Mouse (Mus musculus) hindbrain, embryonic 13.5 days (tissue): Measurements from ENCODE around the gene Thsd7a. TPM values are rescaled to one million over a fixed set of nuclear protein-coding genes. Genes with fewer than 3 reads are reported as not detected.

Experiments used
- ATAC-seq: fragments of 200-750 bp; cut with Nextera tagmentation; 2 replicates; pipeline ENCODE4 v1.8.0; 2017; ENCODE audit warnings: moderate TSS enrichment; ENCODE audit not compliant: low FRiP score
- H3K27ac ChIP-seq: fragments of 300-500 bp; sonication (generic); 2 replicates; pipeline ENCODE4 v1.5.1; 2015; ENCODE audit warnings: inconsistent platforms, mild to moderate bottlenecking, moderate library complexity
- H3K27me3 ChIP-seq: fragments of 300-500 bp; sonication (generic); 2 replicates; pipeline ENCODE4 v1.6.1; 2015; ENCODE audit warnings: mild to moderate bottlenecking, inconsistent platforms
- H3K36me3 ChIP-seq: fragments of 300-500 bp; sonication (generic); 2 replicates; pipeline ENCODE4 v1.6.1; 2015; ENCODE audit warnings: mild to moderate bottlenecking, inconsistent platforms
- H3K4me1 ChIP-seq: fragments of 300-500 bp; sonication (generic); replicated peaks from 2 replicates; pipeline ENCODE4 v1.6.1; 2015; ENCODE audit warnings: inconsistent platforms
- H3K4me2 ChIP-seq: fragments of 300-500 bp; sonication (generic); 2 replicates; pipeline ENCODE4 v1.6.1; 2015; ENCODE audit warnings: inconsistent platforms, mild to moderate bottlenecking, moderate library complexity
- H3K4me3 ChIP-seq: fragments of 300-500 bp; sonication (generic); 2 replicates; pipeline ENCODE4 v1.5.1; 2015; ENCODE audit warnings: mild to moderate bottlenecking, inconsistent platforms
- H3K9ac ChIP-seq: fragments of 300-500 bp; sonication (generic); 2 replicates; pipeline ENCODE4 v1.6.1; 2015; ENCODE audit warnings: mild to moderate bottlenecking, inconsistent platforms
- H3K9me3 ChIP-seq: fragments of 300-500 bp; sonication (generic); 2 replicates; pipeline ENCODE4 v1.6.1; 2016; ENCODE audit warnings: inconsistent platforms
- WGBS: fragments of 180-500 bp; shearing (Covaris S2); methylation state at CpG from one replicate; pipeline ENCODE4 v1.1.7; 2015; 5-methylcytosine and 5-hydroxymethylcytosine counted together
- polyA plus RNA-seq: library from polyadenylated mRNA; unstranded; fragments of >200 nt; fragmentation: Nextera tagmentation; extraction: Ambion mirVana; gene quantifications from 2 replicates; pipeline ENCODE4 v1.2.1, GENCODE M21; 2015

Thsd7a gene
- polyA plus RNA-seq, 1 experiment from 2014 or later, result 61.7 TPM

DNA sequence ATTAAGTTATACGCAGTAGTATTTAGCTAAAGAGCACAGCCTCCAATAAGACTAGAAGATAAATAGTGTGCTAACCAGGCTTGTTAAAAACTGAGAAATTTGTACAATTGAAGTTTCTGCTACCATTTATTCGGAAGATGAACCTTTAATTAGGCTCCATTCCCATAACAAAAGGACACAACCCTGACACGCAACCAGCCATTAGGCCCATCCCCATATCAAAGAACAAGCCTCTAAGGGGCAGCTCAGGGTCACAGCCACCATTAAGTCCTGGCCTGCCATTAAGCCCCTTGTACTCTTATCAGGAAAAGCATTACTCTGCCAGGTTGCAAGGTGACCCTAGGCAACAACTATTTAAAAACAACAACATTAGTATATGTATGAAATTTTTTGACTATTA, 198.0 kb downstream of the Thsd7a start:
- H3K36me3 ChIP-seq, result peaks cover 11% of the 10 kb centered on the region
- H3K9me3 ChIP-seq, result no peaks in the 10 kb centered on the region
- no peaks in the 10 kb centered on the region for H3K27me3 ChIP-seq
- peaks cover 11% of the 10 kb centered on the region for H3K4me1 ChIP-seq
- no peak overlapping the region for H3K9ac ChIP-seq
- no peak overlapping the region for H3K4me3 ChIP-seq
- ATAC-seq, result no peak
- H3K4me2 ChIP-seq, result no peak overlapping the region
- WGBS, result 64% methylated on average over 3 of the region's 3 CpGs
- H3K27ac ChIP-seq, result no peak overlapping the region

DNA sequence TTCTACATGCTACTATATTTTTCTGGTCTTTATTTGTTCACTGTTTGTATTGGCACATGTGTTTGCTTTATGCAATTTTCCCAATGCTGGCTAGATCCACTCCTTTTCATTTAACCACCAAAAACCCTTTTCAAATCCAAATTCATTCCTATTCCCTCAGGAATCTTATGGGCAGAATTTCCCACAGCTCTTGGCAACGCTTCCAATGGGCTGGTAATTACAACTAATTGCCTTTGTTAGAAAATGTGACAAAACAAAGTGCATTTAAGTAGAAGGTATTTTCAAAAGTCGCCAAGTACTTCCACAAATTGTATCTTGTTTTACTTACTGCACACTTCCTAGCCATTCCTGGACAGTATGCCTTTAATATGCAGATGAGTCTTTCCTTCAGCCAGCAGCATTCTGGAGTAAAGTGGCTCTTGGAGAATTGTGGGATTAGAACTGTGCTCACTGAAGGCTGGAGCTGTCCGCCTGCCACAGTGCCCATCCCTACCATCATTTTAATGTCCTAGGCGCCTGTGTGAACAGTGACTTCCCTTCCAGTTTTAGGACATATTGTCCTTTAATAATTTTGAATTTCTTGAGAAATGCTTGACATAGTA, 199.1 kb downstream of the Thsd7a start:
- Histone ChIP-seq H3K9me3 (no peaks in the 10 kb centered on the region), H3K27ac (peak overlapping the region; percentile 24; the same call in 1 of the 2 replicates), H3K9ac (no peak overlapping the region), H3K27me3 (no peaks in the 10 kb centered on the region), H3K36me3 (peaks cover 7% of the 10 kb centered on the region), H3K4me3 (no peak overlapping the region), H3K4me2 (no peak overlapping the region), H3K4me1 (peaks cover 7% of the 10 kb centered on the region; the same call in 1 of the 2 replicates)
- WGBS, result 35% methylated on average over 4 of the region's 4 CpGs
- no peak for ATAC-seq

DNA sequence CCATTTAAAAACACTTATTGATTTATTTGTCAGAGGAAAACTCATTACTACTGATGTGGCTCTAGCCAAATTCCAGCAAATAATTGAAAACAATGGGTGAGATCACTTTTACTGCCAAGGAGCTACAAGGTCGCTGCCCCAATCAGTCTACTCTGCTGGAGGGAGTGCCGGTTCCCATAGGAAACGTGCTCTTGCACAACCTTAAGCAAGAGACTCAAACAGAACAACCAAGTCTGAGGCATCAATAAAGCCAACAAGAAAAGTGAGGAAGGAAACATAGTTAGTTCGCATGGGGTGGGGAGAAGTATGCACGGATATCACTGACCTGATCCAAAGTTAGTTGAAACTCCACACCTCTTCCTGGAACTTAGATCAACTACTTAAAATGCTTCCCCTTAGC, 205.1 kb downstream of the Thsd7a start:
- Histone ChIP-seq H3K27ac (no peak overlapping the region), H3K27me3 (no peaks in the 10 kb centered on the region), H3K4me3 (no peak overlapping the region), H3K9ac (no peak overlapping the region), H3K9me3 (no peaks in the 10 kb centered on the region), H3K4me1 (no peaks in the 10 kb centered on the region), H3K4me2 (no peak overlapping the region), H3K36me3 (no peaks in the 10 kb centered on the region)
- ATAC-seq, result no peak
- WGBS, result 31% methylated on average over 5 of the region's 5 CpGs

DNA sequence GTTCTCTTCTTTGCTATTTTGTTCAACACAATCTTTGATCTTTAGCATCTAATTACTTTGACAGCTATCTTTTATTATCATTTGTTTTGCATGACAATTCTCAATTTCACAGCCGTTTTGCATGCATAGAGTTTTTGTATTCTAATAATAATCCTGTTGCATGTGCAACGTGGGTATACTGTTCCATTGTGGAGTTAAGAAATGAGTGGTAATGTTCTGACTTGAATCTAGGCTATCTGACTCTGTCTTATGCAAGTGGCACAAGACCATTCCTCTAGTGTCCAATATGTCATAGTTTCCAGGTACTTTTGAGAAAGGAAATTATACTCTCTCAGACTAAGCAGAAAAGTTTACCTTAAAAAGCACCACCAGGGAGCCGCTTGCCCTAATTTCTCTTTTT, 206.7 kb downstream of the Thsd7a start:
- no peaks in the 10 kb centered on the region for H3K4me1 ChIP-seq
- no peak for ATAC-seq
- 43% methylated on average over 3 of the region's 3 CpGs for WGBS

DNA sequence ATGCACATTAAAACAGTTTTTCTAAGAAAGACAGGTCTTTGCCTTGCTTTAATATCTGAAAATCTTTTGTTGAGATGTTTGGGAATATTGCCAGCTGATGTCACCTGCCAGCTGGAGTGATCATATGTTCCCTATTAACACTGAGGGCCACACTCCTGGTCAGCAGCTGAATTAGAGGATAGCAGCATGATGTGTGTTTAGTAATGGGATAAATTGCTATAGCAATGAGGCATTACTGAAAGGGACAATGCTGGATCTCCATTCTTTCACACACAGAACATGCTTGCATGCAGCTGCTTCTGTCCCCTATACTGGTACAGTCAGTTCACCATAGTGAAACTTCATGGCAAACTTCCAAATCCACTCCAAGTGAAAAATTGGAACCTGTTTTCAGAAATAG, 230.1 kb downstream of the Thsd7a start:
- ATAC-seq, result peak; percentile 79
- Histone ChIP-seq H3K9ac (no peak overlapping the region), H3K4me1 (peaks cover 12% of the 10 kb centered on the region), H3K4me3 (no peak overlapping the region), H3K36me3 (no peaks in the 10 kb centered on the region), H3K27ac (peak overlapping the region; percentile 60; the same call in 1 of the 2 replicates), H3K4me2 (no peak overlapping the region), H3K27me3 (no peaks in the 10 kb centered on the region), H3K9me3 (no peaks in the 10 kb centered on the region)

More for the DNA sequence above, 206.7 kb downstream of the Thsd7a start:
- no peak overlapping the region for H3K4me2 ChIP-seq
- no peak overlapping the region for H3K27ac ChIP-seq
- H3K9me3 ChIP-seq, result no peaks in the 10 kb centered on the region
- H3K4me3 ChIP-seq, result no peak overlapping the region
- H3K9ac ChIP-seq, result no peak overlapping the region
- no peaks in the 10 kb centered on the region for H3K27me3 ChIP-seq
- H3K36me3 ChIP-seq, result no peaks in the 10 kb centered on the region

DNA sequence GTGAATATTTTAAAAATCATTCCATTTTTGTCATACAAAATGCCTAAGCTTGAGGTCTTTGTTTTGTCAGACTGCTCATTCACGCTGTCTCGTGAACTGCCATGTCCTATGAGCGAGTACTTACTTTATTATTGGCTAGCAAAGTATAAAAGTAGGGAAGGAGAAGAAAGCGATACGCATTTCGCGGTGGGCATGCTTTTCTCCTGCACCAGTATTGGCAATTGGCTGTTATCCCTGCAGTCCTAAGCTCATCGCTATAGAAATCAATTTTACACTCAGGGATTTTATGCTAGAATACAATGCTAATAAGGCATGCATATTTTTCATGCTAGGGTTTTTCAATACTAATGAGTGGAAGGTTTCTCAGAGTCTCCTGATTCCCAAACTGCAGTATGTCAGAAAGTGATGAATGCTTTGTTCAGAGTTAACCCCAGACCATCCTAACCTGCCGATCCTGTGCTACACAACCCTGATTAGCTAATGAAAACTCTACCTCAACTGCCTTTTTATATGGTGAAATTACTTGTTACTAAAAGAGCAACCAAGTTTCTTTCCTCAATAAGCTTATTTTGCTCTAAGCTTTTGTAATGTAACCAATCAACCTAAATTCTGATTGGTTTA, 230.8 kb downstream of the Thsd7a start:
- Histone ChIP-seq H3K27ac (no peak overlapping the region), H3K27me3 (no peaks in the 10 kb centered on the region), H3K4me2 (0 out of 2 replicates have a peak overlapping the region, but pooled peaks have one; percentile 15), H3K4me1 (peaks cover 12% of the 10 kb centered on the region), H3K4me3 (no peak overlapping the region), H3K9ac (no peak overlapping the region), H3K36me3 (no peaks in the 10 kb centered on the region), H3K9me3 (no peaks in the 10 kb centered on the region)
- ATAC-seq, result no peak
- 46% methylated on average over 9 of the region's 9 CpGs for WGBS

DNA sequence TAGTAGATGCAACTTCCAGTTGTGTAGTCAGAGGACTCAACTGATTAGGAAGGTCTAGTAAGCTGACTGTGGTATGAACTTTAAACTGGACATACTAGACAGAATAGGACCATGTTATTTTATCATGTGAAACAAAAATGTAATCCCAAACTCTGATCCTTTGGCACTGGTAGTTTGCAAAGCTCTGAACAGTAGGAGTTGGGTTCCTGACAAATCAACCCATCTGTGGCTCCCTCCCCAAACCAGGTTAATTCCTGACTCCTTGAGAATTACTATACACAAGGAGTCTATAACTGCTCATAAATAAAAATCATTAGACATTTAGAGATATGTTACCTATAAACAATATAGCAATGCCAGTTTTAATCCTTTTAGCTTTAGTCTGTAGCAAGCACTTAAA, 231.5 kb downstream of the Thsd7a start:
- Histone ChIP-seq H3K36me3 (no peaks in the 10 kb centered on the region), H3K4me3 (no peak overlapping the region), H3K9me3 (no peaks in the 10 kb centered on the region), H3K27me3 (no peaks in the 10 kb centered on the region), H3K4me2 (no peak overlapping the region), H3K27ac (no peak overlapping the region), H3K4me1 (peaks cover 12% of the 10 kb centered on the region), H3K9ac (no peak overlapping the region)
- ATAC-seq, result no peak

DNA sequence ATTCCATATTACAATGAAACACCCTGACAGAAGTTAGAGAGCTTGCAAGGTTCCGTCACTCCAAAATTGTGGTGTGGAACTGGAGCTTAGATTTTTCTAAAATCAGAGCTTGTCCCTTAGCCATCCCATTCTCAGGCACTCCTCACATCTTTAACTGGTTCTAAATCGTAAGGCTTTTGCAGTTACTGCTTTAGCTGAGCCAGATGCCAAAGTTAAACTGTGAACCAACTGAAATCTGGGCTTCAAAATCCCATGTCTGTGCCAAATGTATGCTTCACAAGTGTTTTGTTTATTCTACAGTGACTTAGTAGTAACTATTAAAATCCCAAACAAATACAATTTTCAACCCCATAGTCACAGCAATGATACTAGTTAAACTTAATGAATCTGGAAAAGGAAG, 242.3 kb downstream of the Thsd7a start:
- Histone ChIP-seq H3K36me3 (no peaks in the 10 kb centered on the region), H3K4me2 (no peak overlapping the region), H3K9ac (no peak overlapping the region), H3K4me1 (no peaks in the 10 kb centered on the region), H3K27ac (no peak overlapping the region), H3K27me3 (no peaks in the 10 kb centered on the region), H3K4me3 (no peak overlapping the region), H3K9me3 (no peaks in the 10 kb centered on the region)
- ATAC-seq, result no peak
- 91% methylated on average over 2 of the region's 2 CpGs for WGBS

DNA sequence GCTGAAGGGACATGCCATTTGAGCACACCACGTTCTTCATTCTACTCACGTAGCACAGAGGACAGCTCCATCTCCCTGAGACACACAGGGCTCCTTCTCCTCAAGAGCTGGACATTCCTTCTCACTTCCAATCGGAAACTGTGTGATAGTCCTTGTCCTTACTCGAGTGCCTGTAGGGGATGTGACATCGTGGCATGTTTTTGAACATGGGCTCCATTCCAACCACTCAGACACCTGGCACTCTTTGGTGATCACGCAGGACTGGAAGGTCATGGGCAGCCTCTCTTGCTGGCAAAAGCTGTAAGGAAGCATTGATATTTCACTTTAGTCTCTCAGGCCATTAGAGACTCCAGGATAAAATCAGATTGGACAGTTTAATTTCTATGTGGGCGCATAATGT, 245.3 kb downstream of the Thsd7a start:
- Histone ChIP-seq H3K4me1 (no peaks in the 10 kb centered on the region), H3K27me3 (no peaks in the 10 kb centered on the region), H3K27ac (no peak overlapping the region), H3K9ac (no peak overlapping the region), H3K9me3 (no peaks in the 10 kb centered on the region), H3K36me3 (no peaks in the 10 kb centered on the region), H3K4me2 (no peak overlapping the region), H3K4me3 (no peak overlapping the region)
- ATAC-seq, result no peak
- WGBS, result 94% methylated on average over 7 of the region's 7 CpGs

DNA sequence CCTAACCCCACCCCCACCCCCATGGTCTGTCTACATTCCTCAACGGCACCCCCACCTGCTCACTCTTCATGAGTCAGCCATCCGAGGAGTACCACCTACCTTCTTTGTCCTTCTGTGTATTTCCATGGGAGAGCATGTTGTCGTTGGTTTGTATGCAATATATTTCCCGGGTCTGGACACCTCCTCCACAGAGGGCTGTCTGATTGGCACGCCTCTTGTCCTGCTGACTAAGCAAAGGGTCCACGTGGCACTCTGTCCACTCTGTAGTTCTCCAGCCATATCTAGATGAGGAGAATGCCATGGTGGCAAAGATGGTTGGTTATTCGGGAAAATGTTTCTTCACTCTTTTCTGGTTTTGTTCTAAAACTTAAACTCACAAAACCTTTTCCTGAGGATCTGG, 248.3 kb downstream of the Thsd7a start:
- Histone ChIP-seq H3K4me2 (no peak overlapping the region), H3K4me3 (no peak overlapping the region), H3K27ac (no peak overlapping the region), H3K9ac (no peak overlapping the region), H3K27me3 (no peaks in the 10 kb centered on the region), H3K36me3 (no peaks in the 10 kb centered on the region), H3K4me1 (no peaks in the 10 kb centered on the region), H3K9me3 (no peaks in the 10 kb centered on the region)
- no peak for ATAC-seq
- WGBS, result 83% methylated on average over 7 of the region's 7 CpGs

DNA sequence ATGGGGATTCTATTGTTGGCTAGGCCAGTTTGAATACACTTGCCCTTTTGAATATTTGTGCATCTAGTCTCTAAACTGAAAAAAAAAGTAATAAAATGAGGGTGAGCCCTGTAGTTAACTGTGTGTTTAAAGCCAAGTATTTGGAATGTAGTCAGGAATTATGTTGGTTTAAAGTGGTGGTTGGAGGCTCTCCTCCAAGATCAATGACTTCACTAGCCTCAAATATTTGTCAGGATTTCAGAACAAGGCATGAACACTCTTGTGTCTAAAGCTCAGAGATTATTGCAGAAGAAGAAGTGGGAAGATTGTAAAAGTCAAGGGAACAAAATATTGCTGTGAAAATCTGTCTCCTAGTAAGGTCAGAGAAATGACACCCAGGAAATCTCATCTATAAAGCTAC, 249.3 kb downstream of the Thsd7a start:
- Histone ChIP-seq H3K9me3 (no peaks in the 10 kb centered on the region), H3K9ac (no peak overlapping the region), H3K27ac (no peak overlapping the region), H3K27me3 (no peaks in the 10 kb centered on the region), H3K36me3 (no peaks in the 10 kb centered on the region), H3K4me3 (no peak overlapping the region), H3K4me1 (no peaks in the 10 kb centered on the region), H3K4me2 (no peak overlapping the region)
- no peak for ATAC-seq

DNA sequence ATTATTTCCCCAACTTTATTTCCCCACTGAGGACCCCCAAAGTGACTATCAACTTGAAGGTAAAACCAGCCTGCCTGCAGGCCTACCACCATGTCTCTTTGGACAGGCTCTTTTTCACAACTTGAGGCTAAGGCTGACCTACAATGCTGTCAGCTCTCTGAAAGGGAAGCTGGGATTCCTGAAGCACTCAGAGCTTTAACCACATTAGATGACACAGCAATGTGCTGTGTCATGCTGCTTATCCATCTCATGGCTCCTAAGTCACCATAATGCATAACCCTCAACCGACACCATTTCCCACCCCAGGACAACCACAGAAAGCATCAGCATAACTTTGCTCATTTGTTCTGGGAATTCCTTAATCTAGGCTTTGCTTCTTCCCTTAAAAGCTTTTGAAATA, 255.6 kb downstream of the Thsd7a start:
- no peaks in the 10 kb centered on the region for H3K9me3 ChIP-seq
- H3K27me3 ChIP-seq, result no peaks in the 10 kb centered on the region
- WGBS, result 92% methylated on average over 1 of the region's 1 CpGs
- H3K4me3 ChIP-seq, result no peak overlapping the region
- no peak overlapping the region for H3K4me2 ChIP-seq
- H3K36me3 ChIP-seq, result no peaks in the 10 kb centered on the region
- H3K27ac ChIP-seq, result no peak overlapping the region
- H3K9ac ChIP-seq, result no peak overlapping the region
- no peaks in the 10 kb centered on the region; the same call in none of the 2 replicates for H3K4me1 ChIP-seq
- ATAC-seq, result no peak

DNA sequence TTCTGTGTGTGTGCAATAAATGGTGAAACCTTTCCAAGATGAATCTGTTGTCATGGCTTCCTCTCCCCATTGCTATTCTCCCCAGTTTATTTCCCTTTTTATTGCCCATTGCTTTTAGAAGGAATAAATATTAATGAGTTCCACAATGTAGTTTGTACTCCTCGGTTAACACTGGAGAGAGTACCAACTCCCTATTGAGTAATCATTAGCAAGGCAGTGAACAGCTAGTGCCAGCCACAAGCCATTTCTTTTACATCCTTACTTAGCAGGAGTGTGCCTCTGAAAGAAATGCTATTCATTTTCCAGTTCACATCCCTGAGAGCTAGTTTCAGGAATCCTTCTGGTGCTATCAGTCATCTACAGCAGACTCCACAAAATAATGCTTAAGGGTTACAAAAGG, 260.3 kb downstream of the Thsd7a start:
- Histone ChIP-seq H3K27ac (peak overlapping the region; percentile 77), H3K4me2 (no peak overlapping the region)
- 26% methylated on average over 1 of the region's 1 CpGs for WGBS

More for the DNA sequence above, 260.3 kb downstream of the Thsd7a start:
- ATAC-seq, result peak; percentile 88
- Histone ChIP-seq H3K4me1 (no peaks in the 10 kb centered on the region; the same call in none of the 2 replicates), H3K9ac (no peak overlapping the region), H3K27me3 (no peaks in the 10 kb centered on the region), H3K4me3 (no peak overlapping the region), H3K36me3 (no peaks in the 10 kb centered on the region), H3K9me3 (no peaks in the 10 kb centered on the region)
